Mouse (Mus musculus): ENCODE measurements around the gene Ankdd1b.

Gene Ankdd1b

GRCm38 (mm10) chr13:96470957-96471356 lies at the start of gene Ankdd1b:
TSS of gene Ankdd1b (minus strand) at chr13:96471198.
- DNase-seq (ENCODE audit: low spot score) = no peak

GRCm38 (mm10) chr13:96517335-96517734 lies 46.3 kb upstream of the Ankdd1b start:
- no peak for DNase-seq (ENCODE audit: low spot score)

- no peak for DNase-seq (ENCODE audit: low spot score)
These were observed 45.3 kb upstream of the Ankdd1b start for GRCm38 (mm10) chr13:96516249-96516648.

- DNase-seq (ENCODE audit: low spot score) = no peak
These were observed 43.4 kb upstream of the Ankdd1b start for GRCm38 (mm10) chr13:96514154-96514942.

GRCm38 (mm10) chr13:96511893-96512292 lies 40.9 kb upstream of the Ankdd1b start:
- no peak for DNase-seq (ENCODE audit: low spot score)

GRCm38 (mm10) chr13:96511262-96511661 lies 40.3 kb upstream of the Ankdd1b start:
- DNase-seq (ENCODE audit: low spot score) = no peak

- no peak for DNase-seq (ENCODE audit: low spot score)
These were observed 39.6 kb upstream of the Ankdd1b start for GRCm38 (mm10) chr13:96510635-96511034.

GRCm38 (mm10) chr13:96507541-96507940 lies 36.5 kb upstream of the Ankdd1b start:
- no peak for DNase-seq (ENCODE audit: low spot score)

GRCm38 (mm10) chr13:96506313-96506712 lies 35.3 kb upstream of the Ankdd1b start:
- DNase-seq (ENCODE audit: low spot score) = no peak

GRCm38 (mm10) chr13:96505661-96506060 lies 34.7 kb upstream of the Ankdd1b start:
- no peak for DNase-seq (ENCODE audit: low spot score)

GRCm38 (mm10) chr13:96499891-96500290 lies 28.9 kb upstream of the Ankdd1b start:
- DNase-seq (ENCODE audit: low spot score) = no peak

GRCm38 (mm10) chr13:96496630-96497029 lies 25.6 kb upstream of the Ankdd1b start:
- DNase-seq (ENCODE audit: low spot score) = no peak

- DNase-seq (ENCODE audit: low spot score) = no peak
These were observed 19.4 kb upstream of the Ankdd1b start, which contains the start of gene Gm17622 for GRCm38 (mm10) chr13:96490433-96490832. TSS of gene Gm17622 (plus strand) at chr13:96490733.

- no peak for DNase-seq (ENCODE audit: low spot score)
These were observed 17.0 kb upstream of the Ankdd1b start for GRCm38 (mm10) chr13:96487968-96488367.

GRCm38 (mm10) chr13:96487230-96487629 lies 16.2 kb upstream of the Ankdd1b start:
- DNase-seq (ENCODE audit: low spot score) = no peak

GRCm38 (mm10) chr13:96478991-96479390 lies 8.0 kb upstream of the Ankdd1b start:
- no peak for DNase-seq (ENCODE audit: low spot score)

GRCm38 (mm10) chr13:96477226-96477625 lies 6.2 kb upstream of the Ankdd1b start:
- DNase-seq (ENCODE audit: low spot score) = no peak

GRCm38 (mm10) chr13:96470556-96470955 lies 442 bp downstream of the Ankdd1b start:
- DNase-seq (ENCODE audit: low spot score) = no peak

GRCm38 (mm10) chr13:96468678-96469077 lies 2.3 kb downstream of the Ankdd1b start:
- DNase-seq (ENCODE audit: low spot score) = no peak

- no peak for DNase-seq (ENCODE audit: low spot score)
These were observed 5.7 kb downstream of the Ankdd1b start for GRCm38 (mm10) chr13:96465315-96465714.

GRCm38 (mm10) chr13:96462644-96463043 lies 8.4 kb downstream of the Ankdd1b start:
- no peak for DNase-seq (ENCODE audit: low spot score)

- no peak for DNase-seq (ENCODE audit: low spot score)
These were observed 12.4 kb downstream of the Ankdd1b start for GRCm38 (mm10) chr13:96458606-96459005.

GRCm38 (mm10) chr13:96458018-96458417 lies 13.0 kb downstream of the Ankdd1b start:
- DNase-seq (ENCODE audit: low spot score) = no peak

GRCm38 (mm10) chr13:96457566-96457965 lies 13.4 kb downstream of the Ankdd1b start:
- no peak for DNase-seq (ENCODE audit: low spot score)

All from layer of hippocampus, adult 9-10 months (tissue).